Mouse (Mus musculus): ENCODE results near the gene Zfp30.

Gene Zfp30

GRCm38 (mm10) chr7:29783871-29784551, at the start of gene Zfp30:
Gene Zfp30 (plus strand): TSS chr7:29783998.
- peak; percentile 85 for DNase-seq (ENCODE audit: low spot score)

GRCm38 (mm10) chr7:29742258-29742657, 41.5 kb upstream of the Zfp30 start:
- no peak for DNase-seq (ENCODE audit: low spot score)

- no peak for DNase-seq (ENCODE audit: low spot score)
Measured at GRCm38 (mm10) chr7:29760476-29760875, 23.3 kb upstream of the Zfp30 start.

GRCm38 (mm10) chr7:29764702-29765101, 19.1 kb upstream of the Zfp30 start:
- no peak for DNase-seq (ENCODE audit: low spot score)

- DNase-seq (ENCODE audit: low spot score): peak; percentile 87
Measured at GRCm38 (mm10) chr7:29767058-29767686, 16.6 kb upstream of the Zfp30 start.

GRCm38 (mm10) chr7:29768090-29768900, 15.5 kb upstream of the Zfp30 start, which contains the start of gene Zfp84:
Gene Zfp84 (plus strand): TSS chr7:29768552.
- peak; percentile 92 for DNase-seq (ENCODE audit: low spot score)

DNA sequence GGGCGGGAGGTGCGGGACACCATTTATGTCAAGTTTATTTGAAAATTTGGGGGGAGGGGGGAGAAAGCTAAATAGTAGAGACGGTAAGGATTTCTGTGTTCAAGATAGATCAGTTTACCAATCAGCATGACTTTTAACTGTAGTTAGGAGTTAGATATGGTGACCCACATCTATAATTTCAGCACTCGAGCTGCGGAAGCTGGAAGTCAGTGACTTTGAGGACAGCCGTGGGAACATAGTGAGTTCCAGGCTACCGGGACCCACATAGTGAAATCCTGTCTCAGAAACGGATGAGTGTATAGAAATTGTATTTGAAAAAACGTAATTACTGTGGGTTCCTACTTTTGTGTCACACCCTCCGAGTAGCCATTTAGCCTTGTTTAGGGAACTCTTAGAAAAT, 14.8 kb upstream of the Zfp30 start:
- DNase-seq (ENCODE audit: low spot score): no peak

- DNase-seq (ENCODE audit: low spot score): no peak
Measured at GRCm38 (mm10) chr7:29773503-29773902, 10.3 kb upstream of the Zfp30 start.

GRCm38 (mm10) chr7:29774371-29774770, 9.4 kb upstream of the Zfp30 start:
- DNase-seq (ENCODE audit: low spot score): no peak

DNA sequence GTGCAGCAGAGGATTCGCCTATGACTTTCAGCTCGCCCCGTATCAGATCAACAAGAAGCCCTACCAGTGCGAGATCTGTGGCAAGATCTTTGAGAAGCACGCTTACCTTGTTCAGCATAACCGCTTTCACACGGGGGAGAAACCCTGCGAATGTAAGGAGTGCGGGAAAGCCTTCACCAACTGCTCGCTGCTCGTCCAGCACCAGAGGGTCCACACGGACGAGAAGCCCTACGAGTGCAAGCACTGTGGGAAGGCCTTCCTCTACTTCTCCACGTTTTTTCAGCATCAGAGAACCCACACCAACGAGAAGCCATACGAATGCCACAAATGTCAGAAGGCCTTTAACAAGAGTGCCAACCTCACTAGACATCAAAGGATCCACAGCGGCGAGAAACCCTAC, 7.2 kb upstream of the Zfp30 start:
- no peak for DNase-seq (ENCODE audit: low spot score)

- no peak for DNase-seq (ENCODE audit: low spot score)
Measured at GRCm38 (mm10) chr7:29777372-29777771, 6.4 kb upstream of the Zfp30 start.

- DNase-seq (ENCODE audit: low spot score): no peak
Measured at GRCm38 (mm10) chr7:29785023-29785422, 1.2 kb downstream of the Zfp30 start.

DNA sequence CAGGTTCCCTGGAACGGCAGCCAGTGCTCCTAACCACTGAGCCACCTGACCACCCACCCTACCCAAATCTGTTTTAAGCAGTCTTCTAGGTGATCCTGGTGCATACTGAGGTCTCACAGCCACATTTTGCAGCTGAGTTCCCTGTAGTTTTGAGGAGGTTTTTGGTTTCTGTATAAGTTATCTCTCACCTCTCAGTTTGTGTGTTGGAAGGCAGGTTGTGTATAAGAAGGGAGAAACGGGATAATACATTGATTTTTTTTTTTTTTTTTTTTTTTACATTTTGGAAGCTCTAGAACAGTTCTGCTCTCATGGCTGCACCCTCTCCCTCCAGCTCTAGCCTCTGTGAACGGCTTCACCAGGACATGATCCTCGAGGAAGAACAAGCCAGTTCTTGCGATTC, 2.1 kb downstream of the Zfp30 start:
- DNase-seq (ENCODE audit: low spot score): no peak

GRCm38 (mm10) chr7:29792906-29793305, 9.1 kb downstream of the Zfp30 start:
- no peak for DNase-seq (ENCODE audit: low spot score)

GRCm38 (mm10) chr7:29807046-29807445, 23.2 kb downstream of the Zfp30 start:
- DNase-seq (ENCODE audit: low spot score): no peak

DNA sequence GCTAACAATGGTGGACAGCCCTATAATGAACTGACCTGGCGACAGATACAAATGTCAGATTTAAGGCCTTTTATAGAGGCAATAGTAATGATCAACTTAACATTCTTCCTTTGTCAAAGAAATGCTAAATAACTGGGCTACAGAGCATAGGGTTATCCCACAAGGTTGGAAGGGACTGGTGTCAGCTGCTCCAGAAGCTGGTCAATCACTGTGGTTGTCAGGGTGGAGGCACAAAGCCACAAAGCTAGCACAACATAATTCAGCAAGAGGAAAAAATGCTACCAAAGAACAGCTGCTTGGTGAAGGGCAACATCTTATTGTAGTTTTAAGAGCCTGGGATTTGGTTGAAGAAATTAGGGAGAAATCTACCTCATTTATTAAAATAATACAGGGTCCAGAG, 28.4 kb downstream of the Zfp30 start:
- no peak for DNase-seq (ENCODE audit: low spot score)

DNA sequence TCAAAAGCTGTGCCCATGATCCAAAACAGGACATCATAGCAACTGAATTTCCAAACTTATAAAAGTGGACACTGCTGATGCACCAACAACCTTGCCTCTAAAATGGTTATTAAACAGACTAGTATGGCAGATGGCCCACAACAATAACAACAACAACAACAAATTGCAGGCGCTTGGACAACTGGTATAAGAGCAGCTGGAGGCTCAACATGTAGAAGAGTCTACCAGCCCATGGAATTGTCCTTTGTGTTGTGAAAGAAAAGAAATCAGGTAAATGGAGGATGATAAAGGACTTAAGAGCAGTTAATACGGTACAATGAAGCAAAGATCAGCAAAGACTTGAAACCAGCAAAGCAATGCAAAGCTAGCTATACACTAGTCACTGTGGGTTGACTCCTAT, 30.6 kb downstream of the Zfp30 start:
- no peak for DNase-seq (ENCODE audit: low spot score)

DNA sequence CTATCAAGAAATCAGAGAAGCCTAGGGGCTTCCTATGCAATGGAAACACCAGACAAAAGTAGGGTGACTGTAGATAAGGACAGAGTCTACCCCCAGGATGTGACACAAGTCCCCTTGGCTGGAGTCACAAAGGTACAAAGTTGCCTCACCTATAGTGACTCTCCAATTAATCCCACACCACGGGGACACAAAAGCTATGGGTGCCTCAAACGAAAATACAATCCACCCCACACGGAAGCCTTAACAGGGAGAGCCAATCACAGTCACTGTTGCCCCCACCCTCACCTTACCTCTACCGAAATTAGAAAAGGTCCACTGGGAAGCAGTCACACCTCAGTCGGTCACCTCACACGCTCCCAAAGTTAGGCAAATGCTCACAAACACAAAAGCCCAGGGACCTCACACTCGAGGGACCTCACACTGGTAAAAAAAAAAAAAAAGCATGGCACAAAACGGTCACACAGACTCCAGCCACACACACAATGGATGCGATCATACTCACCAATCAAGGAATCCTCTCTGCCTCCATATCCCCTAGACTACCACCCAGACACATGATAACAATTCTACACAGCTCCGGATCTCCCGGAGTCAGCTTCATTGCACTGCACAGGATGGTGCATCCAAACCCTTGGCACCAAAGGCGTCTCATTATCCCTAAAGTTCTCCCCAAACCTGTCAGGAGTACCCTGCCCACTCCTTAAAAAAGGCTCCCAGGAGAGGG, 31.4 kb downstream of the Zfp30 start:
- DNase-seq (ENCODE audit: low spot score): no peak

- peak; percentile 93 for DNase-seq (ENCODE audit: low spot score)
Measured at GRCm38 (mm10) chr7:29815910-29816429, 32.2 kb downstream of the Zfp30 start, which contains the start of gene Zfp790. Gene Zfp790 (plus strand): TSS chr7:29816114.

DNA sequence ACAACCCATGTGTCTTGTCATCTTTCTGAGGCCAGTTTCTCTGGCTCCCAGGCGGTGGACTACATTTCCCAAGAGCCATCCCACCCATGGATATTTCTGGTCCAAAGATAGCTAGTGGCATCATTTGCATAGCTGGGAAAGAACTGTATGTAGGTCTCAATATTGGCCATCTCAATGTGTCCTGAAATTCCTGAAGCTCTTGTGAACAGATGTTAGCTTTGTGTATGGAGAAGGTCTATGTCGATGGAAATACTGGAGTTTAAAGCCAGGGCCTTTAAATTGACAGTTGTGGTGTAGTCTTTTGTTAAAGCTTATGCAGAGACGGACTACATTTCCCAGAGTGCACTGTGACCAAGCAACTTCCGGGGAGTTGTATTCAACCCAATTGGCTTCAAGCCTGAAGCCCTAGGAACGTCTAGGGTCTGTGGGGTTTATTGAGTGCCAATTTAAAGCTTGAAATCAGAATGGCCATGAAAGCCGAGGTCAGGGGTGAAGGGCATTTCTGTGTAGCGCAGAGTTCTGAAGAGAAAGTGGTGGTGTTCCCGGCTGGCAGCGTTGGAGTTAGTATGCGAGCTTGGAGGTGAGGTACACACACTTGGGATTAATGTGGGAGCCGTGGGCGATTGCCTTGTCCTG, 34.9 kb downstream of the Zfp30 start:
- DNase-seq (ENCODE audit: low spot score): peak; percentile 77

DNA sequence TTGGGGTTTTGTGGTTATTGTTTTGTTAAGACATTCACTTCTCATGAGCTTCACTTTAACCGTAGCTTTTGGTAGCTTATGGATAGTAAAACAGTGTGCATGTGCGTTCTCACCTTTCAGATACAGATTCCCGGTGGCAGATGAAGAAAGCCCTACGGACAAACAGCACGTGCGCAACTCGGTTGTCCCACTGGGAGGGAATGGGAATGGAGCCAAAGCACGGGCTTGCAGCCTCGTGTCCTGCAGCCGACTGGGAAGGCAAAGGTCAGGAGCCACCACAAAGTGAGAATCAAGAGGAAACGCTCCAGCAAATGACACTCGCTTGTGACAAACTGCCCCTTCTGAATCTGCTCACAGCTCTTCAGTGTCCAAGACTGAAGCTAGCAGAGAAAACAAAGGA, 44.2 kb downstream of the Zfp30 start:
- DNase-seq (ENCODE audit: low spot score): no peak
